ENCODE assay signal across 28 mouse cellular contexts in the genomic region with DNA sequence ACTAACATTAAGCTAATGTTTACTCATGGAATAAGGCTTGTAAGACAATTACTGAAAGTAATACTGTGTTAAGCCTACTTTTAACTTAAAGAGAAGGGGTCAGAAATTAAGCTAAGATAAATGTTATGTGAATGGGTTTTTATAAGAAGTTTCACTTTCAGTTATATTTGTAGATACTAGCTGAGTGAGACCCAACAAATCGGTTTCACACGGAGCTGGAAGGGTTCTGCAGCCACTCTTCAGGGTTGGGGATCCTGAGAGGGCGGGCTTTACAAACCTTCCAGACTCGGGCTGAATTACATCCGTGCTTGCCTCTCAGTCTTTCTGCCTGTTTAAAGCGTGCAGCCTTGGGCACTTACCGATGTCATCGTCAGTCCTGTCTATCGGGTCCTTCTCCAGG.
DNase-seq lines count a peak whose midpoint lies in the region; ATAC-seq and TF ChIP-seq lines count a peak whose summit lies in the region.
"Had no signal": no experiment of that assay in that cellular context is flagged by ENCODE, and none has a peak within 500 bp of the region (broad histone marks: within the 10 kb centered on the region; RNA-seq: fewer than 3 reads in every experiment).

No protein-coding gene starts in this region.

- no peak for TF ChIP-seq CTCF in gastrocnemius, adult 2 months (IDR thresholded peaks at IDR 0.05)
- no peak for TF ChIP-seq CTCF in lung, postnatal 0 days (IDR thresholded peaks at IDR 0.05)

- intact Hi-C loops in gastrocnemius, adult 2 months (cut with DNase I): loop anchor here (5.0 kb wide), 2 partner anchors 39 to 94 kb away; no protein-coding TSS in a partner anchor
- intact Hi-C loops in gastrocnemius, postnatal 14 days (cut with DNase I; ENCODE audit: low total_unique reads): loop anchor here (10.0 kb wide), 1 partner anchor 71 kb away; no protein-coding TSS in a partner anchor

- ATAC-seq in megakaryocyte, adult 5-6 weeks (ENCODE audit: poor library complexity, severe bottlenecking): no peak
- peak; percentile 49 for ATAC-seq in inflammation-experienced regulatory T-cells, adult 6 months
- ATAC-seq in lung, postnatal 0 days: no peak
- ATAC-seq: forebrain, embryonic 15.5 days; hindbrain, embryonic 16.5 days had no signal

- H3K9me3 ChIP-seq in megakaryocyte, embryonic 14.5 days: peaks cover 5% of the 10 kb centered on the region; the same call in 1 of the 2 replicates
- no peaks in the 10 kb centered on the region for H3K9me3 ChIP-seq in lung, postnatal 0 days (ENCODE audit: low read length)
- H3K9me3 ChIP-seq: embryonic facial prominence, embryonic 10.5 days; embryonic facial prominence, embryonic 13.5 days; forebrain, embryonic 12.5 days; forebrain, embryonic 15.5 days; heart, embryonic 15.5 days; hindbrain, embryonic 10.5 days; hindbrain, embryonic 13.5 days had no signal

- 0 out of 2 replicates have a peak, but pooled peaks cover 3% of the 10 kb centered on the region for H3K4me1 ChIP-seq in megakaryocyte, embryonic 14.5 days
- H3K4me1 ChIP-seq in lung, postnatal 0 days (ENCODE audit: insufficient read depth, low read depth, low read length): no peaks in the 10 kb centered on the region
- H3K4me1 ChIP-seq: embryonic facial prominence, embryonic 10.5 days; forebrain, embryonic 12.5 days; forebrain, embryonic 15.5 days; hindbrain, embryonic 10.5 days; hindbrain, embryonic 13.5 days had no signal

- TF ChIP-seq EP300 in lung, postnatal 0 days (IDR thresholded peaks at IDR 0.05): no peak

- peaks cover 38% of the 10 kb centered on the region for H3K36me3 ChIP-seq in megakaryocyte, embryonic 14.5 days (replicated peaks; ENCODE audit: low read length)
- peaks cover 3% of the 10 kb centered on the region; the same call in 1 of the 2 replicates for H3K36me3 ChIP-seq in lung, postnatal 0 days (ENCODE audit: insufficient read depth, low read length)

- DNase-seq in gastrocnemius, adult 2 months: no peak
- DNase-seq in gastrocnemius, postnatal 14 days: no peak
- no peak for DNase-seq in lung, postnatal 0 days (ENCODE audit: low spot score)
- DNase-seq: adrenal gland, adult 8-10 months; adrenal gland, postnatal 25 days; cerebellum, adult 11-12 months; cerebellum, adult 8-10 months; cerebellum, postnatal 10 days; cerebellum, postnatal 36 days; embryo, embryonic 11 days; gastrocnemius, postnatal 10 days; heart, adult 18-20 months; heart, postnatal 10 days; heart, postnatal 36 days; kidney, adult 11 months had no signal

- no peaks in the 10 kb centered on the region for H3K27me3 ChIP-seq in megakaryocyte, embryonic 14.5 days (replicated peaks)
- H3K27me3 ChIP-seq in lung, postnatal 0 days (replicated peaks; ENCODE audit: insufficient read depth, low read length): no peaks in the 10 kb centered on the region
- H3K27me3 ChIP-seq: embryonic facial prominence, embryonic 13.5 days; forebrain, embryonic 12.5 days; forebrain, embryonic 15.5 days; heart, embryonic 12.5 days; heart, embryonic 15.5 days; hindbrain, embryonic 13.5 days had no signal

- H3K9ac ChIP-seq in lung, postnatal 0 days (replicated peaks; ENCODE audit: low read depth): no peak overlapping the region
- H3K9ac ChIP-seq: embryonic facial prominence, embryonic 13.5 days; forebrain, embryonic 12.5 days; forebrain, embryonic 15.5 days; heart, embryonic 12.5 days; heart, embryonic 15.5 days; hindbrain, embryonic 13.5 days had no signal

- H3K27ac ChIP-seq in gastrocnemius, adult 2 months: no peak overlapping the region
- no peak overlapping the region for H3K27ac ChIP-seq in lung, postnatal 0 days (ENCODE audit: low read length)
- H3K27ac ChIP-seq: embryonic facial prominence, embryonic 10.5 days; embryonic facial prominence, embryonic 13.5 days; forebrain, embryonic 12.5 days; forebrain, embryonic 15.5 days; heart, embryonic 15.5 days; hindbrain, embryonic 10.5 days; hindbrain, embryonic 13.5 days had no signal

- peak overlapping the region; percentile 26; the same call in 1 of the 2 replicates for H3K4me3 ChIP-seq in gastrocnemius, adult 2 months
- H3K4me3 ChIP-seq in megakaryocyte, embryonic 14.5 days (replicated peaks): peak overlapping the region; percentile 9
- no peak overlapping the region for H3K4me3 ChIP-seq in lung, postnatal 0 days (ENCODE audit: low read depth, low read length)
- H3K4me3 ChIP-seq: embryonic facial prominence, embryonic 10.5 days; embryonic facial prominence, embryonic 13.5 days; erythroblast, embryonic 14.5 days; forebrain, embryonic 12.5 days; forebrain, embryonic 15.5 days; heart, embryonic 12.5 days; heart, embryonic 15.5 days; hindbrain, embryonic 10.5 days; hindbrain, embryonic 13.5 days had no signal

- WGBS in lung, postnatal 0 days: 83% methylated on average over 9 of the region's 9 CpGs

- H3K4me2 ChIP-seq in lung, postnatal 0 days (replicated peaks; ENCODE audit: low read depth, low read length): no peak overlapping the region
- H3K4me2 ChIP-seq: embryonic facial prominence, embryonic 13.5 days; forebrain, embryonic 12.5 days; forebrain, embryonic 15.5 days; heart, embryonic 12.5 days; heart, embryonic 15.5 days; hindbrain, embryonic 13.5 days had no signal
